Mouse (Mus musculus): ENCODE measurements around the gene Amigo3. TPM values are rescaled to one million over a fixed set of nuclear protein-coding genes. Genes with fewer than 3 reads are reported as not detected.
"Not testable (repeated sequence)": the region's sequence is repeated elsewhere in the genome, so short reads cannot be mapped to it uniquely, and the experiment has no call there.

The Amigo3 gene
- polyA plus RNA-seq (2012; rRNA removed): 6.1 and 12.0 TPM in 2 replicates

- WGBS: 33% methylated on average over 20 of the region's 20 CpGs
- TF ChIP-seq POLR2A (IDR thresholded peaks at IDR 0.05; ENCODE audit: low read depth, low read length): peak; percentile 35; the same call in 1 of the 2 replicates
- peak; percentile 95 for TF ChIP-seq CTCF (IDR thresholded peaks at IDR 0.05; ENCODE audit: extremely low read depth, insufficient read length, insufficient replicate concordance, low read depth, low read length)
- Histone ChIP-seq H3K27ac (ENCODE audit: insufficient read depth, low read depth, low read length) (peak within 1 kb of the TSS; percentile 44), H3K4me1 (ENCODE audit: control insufficient read depth, insufficient read depth, insufficient read length, low read length) (peaks cover 24% of the 10 kb centered on the region), H3K27me3 (ENCODE audit: control insufficient read depth, insufficient read depth, low read length) (no peaks in the 10 kb centered on the region), H3K36me3 (ENCODE audit: control insufficient read depth, insufficient read depth, low read length) (peaks cover 55% of the 10 kb centered on the region), H3K4me3 (ENCODE audit: low read depth, low read length) (peak within 1 kb of the TSS; percentile 41)
These were observed at the start of gene Amigo3 for GRCm38 (mm10) chr9:108052885-108053664. Gene Amigo3 (plus strand): TSS chr9:108053159.

DNA sequence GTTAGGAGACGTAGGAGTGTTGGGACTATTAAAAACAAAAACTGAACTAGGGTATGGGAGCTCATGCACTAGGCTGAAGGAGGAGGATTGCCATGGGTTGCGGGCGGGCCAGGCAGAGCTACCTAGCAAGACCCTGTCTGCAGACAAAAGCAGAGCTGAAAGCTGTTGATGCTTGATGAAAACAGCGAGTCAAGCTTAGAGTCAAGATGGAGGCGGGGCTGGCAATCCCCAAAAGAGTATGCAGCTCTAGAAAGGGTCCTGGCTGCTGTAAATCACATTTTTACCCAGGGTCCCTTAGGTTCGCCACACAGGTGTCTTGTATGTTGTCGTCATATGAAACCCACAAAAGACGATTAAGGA, 49.4 kb upstream of the Amigo3 start:
- WGBS: 27% methylated on average over 8 of the region's 8 CpGs
- Histone ChIP-seq H3K4me1 (ENCODE audit: control insufficient read depth, insufficient read depth, insufficient read length, low read length) (peaks cover 3% of the 10 kb centered on the region; the same call in 1 of the 2 replicates), H3K27ac (ENCODE audit: insufficient read depth, low read depth, low read length) (no peak overlapping the region), H3K36me3 (ENCODE audit: control insufficient read depth, insufficient read depth, low read length) (no peaks in the 10 kb centered on the region), H3K27me3 (ENCODE audit: control insufficient read depth, insufficient read depth, low read length) (no peaks in the 10 kb centered on the region), H3K4me3 (ENCODE audit: low read depth, low read length) (peak overlapping the region; percentile 92)
- TF ChIP-seq CTCF (IDR thresholded peaks at IDR 0.05; ENCODE audit: extremely low read depth, insufficient read length, insufficient replicate concordance, low read depth, low read length): no peak
- no peak for TF ChIP-seq POLR2A (IDR thresholded peaks at IDR 0.05; ENCODE audit: low read depth, low read length)

- H3K27ac ChIP-seq (ENCODE audit: insufficient read depth, low read depth, low read length): no peak overlapping the region
- 80% methylated on average over 5 of the region's 5 CpGs for WGBS
These were observed 44.9 kb upstream of the Amigo3 start for GRCm38 (mm10) chr9:108008041-108008440.

DNA sequence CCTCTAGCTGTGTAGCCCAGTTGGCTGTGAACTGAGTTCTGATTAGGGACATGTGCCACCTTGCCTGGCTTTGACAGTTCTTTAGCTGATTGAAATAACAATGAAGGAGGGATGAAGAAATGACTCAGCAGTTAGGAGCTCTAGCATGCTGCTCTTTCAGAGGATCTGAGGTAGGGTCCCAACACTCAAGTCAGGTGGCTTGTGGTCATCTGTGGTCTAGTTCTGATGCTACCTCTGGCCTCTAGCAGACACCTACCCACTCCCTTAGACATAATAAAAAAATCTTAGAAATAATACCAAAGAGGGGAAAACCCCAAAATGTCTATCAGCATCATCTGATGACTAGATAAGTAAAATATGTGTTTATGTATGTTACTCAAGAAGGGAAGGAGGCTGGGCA, 42.6 kb upstream of the Amigo3 start:
- Histone ChIP-seq H3K36me3 (ENCODE audit: control insufficient read depth, insufficient read depth, low read length) (peaks cover 11% of the 10 kb centered on the region; the same call in 1 of the 2 replicates), H3K4me1 (ENCODE audit: control insufficient read depth, insufficient read depth, insufficient read length, low read length) (no peaks in the 10 kb centered on the region), H3K27me3 (ENCODE audit: control insufficient read depth, insufficient read depth, low read length) (no peaks in the 10 kb centered on the region), H3K27ac (ENCODE audit: insufficient read depth, low read depth, low read length) (no peak overlapping the region), H3K4me3 (ENCODE audit: low read depth, low read length) (no peak overlapping the region)
- TF ChIP-seq CTCF (IDR thresholded peaks at IDR 0.05; ENCODE audit: extremely low read depth, insufficient read length, insufficient replicate concordance, low read depth, low read length) (no peak), POLR2A (IDR thresholded peaks at IDR 0.05; ENCODE audit: low read depth, low read length) (no peak)

More at GRCm38 (mm10) chr9:108008041-108008440, 44.9 kb upstream of the Amigo3 start:
- Histone ChIP-seq H3K36me3 (ENCODE audit: control insufficient read depth, insufficient read depth, low read length) (peaks cover 6% of the 10 kb centered on the region; the same call in 1 of the 2 replicates), H3K4me3 (ENCODE audit: low read depth, low read length) (no peak overlapping the region), H3K27me3 (ENCODE audit: control insufficient read depth, insufficient read depth, low read length) (no peaks in the 10 kb centered on the region), H3K4me1 (ENCODE audit: control insufficient read depth, insufficient read depth, insufficient read length, low read length) (peaks cover 3% of the 10 kb centered on the region; the same call in 1 of the 2 replicates)
- TF ChIP-seq POLR2A (IDR thresholded peaks at IDR 0.05; ENCODE audit: low read depth, low read length) (no peak), CTCF (IDR thresholded peaks at IDR 0.05; ENCODE audit: extremely low read depth, insufficient read length, insufficient replicate concordance, low read depth, low read length) (no peak)

GRCm38 (mm10) chr9:108013577-108013976, 39.4 kb upstream of the Amigo3 start:
- H3K4me1 ChIP-seq (ENCODE audit: control insufficient read depth, insufficient read depth, insufficient read length, low read length); H3K27ac ChIP-seq (ENCODE audit: insufficient read depth, low read depth, low read length); H3K4me3 ChIP-seq (ENCODE audit: low read depth, low read length); H3K27me3 ChIP-seq (ENCODE audit: control insufficient read depth, insufficient read depth, low read length): not testable (repeated sequence)
- peaks cover 13% of the 10 kb centered on the region; the same call in 1 of the 2 replicates for H3K36me3 ChIP-seq (ENCODE audit: control insufficient read depth, insufficient read depth, low read length)
- 96% methylated on average over 2 of the region's 2 CpGs for WGBS

GRCm38 (mm10) chr9:108017127-108017526, 35.8 kb upstream of the Amigo3 start:
- Histone ChIP-seq H3K27me3 (ENCODE audit: control insufficient read depth, insufficient read depth, low read length) (no peaks in the 10 kb centered on the region), H3K27ac (ENCODE audit: insufficient read depth, low read depth, low read length) (no peak overlapping the region), H3K4me3 (ENCODE audit: low read depth, low read length) (no peak overlapping the region), H3K4me1 (ENCODE audit: control insufficient read depth, insufficient read depth, insufficient read length, low read length) (no peaks in the 10 kb centered on the region), H3K36me3 (ENCODE audit: control insufficient read depth, insufficient read depth, low read length) (peaks cover 13% of the 10 kb centered on the region; the same call in 1 of the 2 replicates)
- TF ChIP-seq POLR2A (IDR thresholded peaks at IDR 0.05; ENCODE audit: low read depth, low read length) (no peak), CTCF (IDR thresholded peaks at IDR 0.05; ENCODE audit: extremely low read depth, insufficient read length, insufficient replicate concordance, low read depth, low read length) (no peak)
- WGBS: 78% methylated on average over 3 of the region's 3 CpGs

GRCm38 (mm10) chr9:108020741-108021140, 32.2 kb upstream of the Amigo3 start:
- no peak overlapping the region for H3K4me3 ChIP-seq (ENCODE audit: low read depth, low read length)
- TF ChIP-seq CTCF (IDR thresholded peaks at IDR 0.05; ENCODE audit: extremely low read depth, insufficient read length, insufficient replicate concordance, low read depth, low read length): no peak
- WGBS: 90% methylated on average over 1 of the region's 1 CpGs
- peaks cover 2% of the 10 kb centered on the region; the same call in 1 of the 2 replicates for H3K4me1 ChIP-seq (ENCODE audit: control insufficient read depth, insufficient read depth, insufficient read length, low read length)
- no peaks in the 10 kb centered on the region for H3K27me3 ChIP-seq (ENCODE audit: control insufficient read depth, insufficient read depth, low read length)
- peaks cover 17% of the 10 kb centered on the region for H3K36me3 ChIP-seq (ENCODE audit: control insufficient read depth, insufficient read depth, low read length)
- no peak overlapping the region for H3K27ac ChIP-seq (ENCODE audit: insufficient read depth, low read depth, low read length)

Data from small intestine, adult 2 months (tissue).